Mouse (Mus musculus) testis, adult 2 months (tissue): ENCODE measurements around the gene Macrod1.

ENCODE experiments used
- CTCF ChIP-seq: fragments of 200-500 bp; IDR thresholded peaks from 2 replicates; pipeline ENCODE4 v1.5.1; 2012; ENCODE audit warnings: low read depth, mild to moderate bottlenecking, inconsistent platforms, low read length, moderate library complexity; ENCODE audit not compliant: control insufficient read depth, insufficient read depth, insufficient replicate concordance
- POLR2A ChIP-seq: fragments of 200-500 bp; IDR thresholded peaks from 2 replicates; pipeline ENCODE4 v1.6.1; 2012; ENCODE audit warnings: low read depth, mild to moderate bottlenecking, inconsistent platforms, low read length, moderate library complexity; ENCODE audit not compliant: control insufficient read depth

- TF ChIP-seq CTCF, result no peak
- no peak for TF ChIP-seq POLR2A
Observed at GRCm38 (mm10) chr19:7013984-7014383, 42.6 kb upstream of the Macrod1 start.
